Mouse (Mus musculus) E14TG2a.4 (cell line): ENCODE measurements at regions not wholly inside any gene's neighbourhood (a gene's known extent, or its start where the extent isn't known, plus 50 kb on each side); places are given as distances from the start of the nearest gene placed in this dataset.

Source experiments
- CTCF ChIP-seq: conservative IDR thresholded peaks from 2 replicates; pipeline ENCODE4 v1.5.1; 2014; ENCODE audit warnings: low read length
- NANOG ChIP-seq: IDR thresholded peaks from 2 replicates; pipeline ENCODE4 v1.6.1; 2014; ENCODE audit warnings: borderline replicate concordance, low read length, mixed read lengths
- POU5F1 ChIP-seq: IDR thresholded peaks from 2 replicates; pipeline ENCODE4 v1.6.1; 2014; ENCODE audit warnings: low read length, borderline replicate concordance

- no peak for TF ChIP-seq CTCF
- no peak for TF ChIP-seq NANOG
- no peak for TF ChIP-seq POU5F1
Measured at GRCm38 (mm10) chr1:130301828-130302386, 120.9 kb downstream of the Cd55b start.
